Mouse (Mus musculus): ENCODE measurements around the gene Sema6b. TPM values are rescaled to one million over a fixed set of nuclear protein-coding genes. Genes with fewer than 3 reads are reported as not detected.

Gene Sema6b
- total RNA-seq (2023), result 1 to 10 TPM; 2.7 to 3.7 TPM

DNA sequence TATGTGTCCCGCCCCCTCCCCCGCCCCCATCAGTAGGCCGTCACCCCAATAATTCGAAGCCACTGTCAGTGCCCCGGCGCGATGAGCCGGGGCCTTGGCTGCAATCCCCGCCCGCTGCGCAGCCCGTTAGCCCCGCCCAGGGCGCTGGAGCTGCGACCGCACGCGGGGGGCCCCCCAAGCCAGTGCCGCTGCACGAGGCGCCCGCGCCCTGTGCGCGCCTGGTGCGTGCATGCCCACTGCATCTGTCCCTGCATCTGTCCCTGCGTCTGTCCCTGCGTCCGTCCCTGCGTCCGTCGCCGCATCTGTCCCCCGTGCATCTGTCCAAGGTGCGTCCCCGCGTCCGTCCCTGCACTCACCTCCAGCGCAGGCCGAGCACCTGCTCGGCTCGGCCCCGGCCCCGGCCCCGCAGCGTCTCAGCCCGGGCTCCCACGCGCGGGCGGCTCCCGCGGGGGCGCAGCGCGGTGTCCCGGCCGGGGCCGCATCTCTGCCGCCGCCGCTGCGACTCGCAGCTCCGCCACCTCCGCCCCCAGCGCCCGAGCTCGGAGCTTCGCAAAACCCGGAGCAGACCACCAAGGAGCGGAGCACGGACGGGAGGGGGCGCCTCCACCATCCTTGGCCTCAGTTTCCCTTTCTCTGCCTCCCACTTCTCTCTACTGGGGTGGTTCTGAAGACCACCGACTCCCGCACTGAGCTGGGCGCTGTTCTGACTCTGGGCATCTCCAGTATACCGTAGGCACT, at the start of gene Sema6b:
TSS of gene Sema6b (minus strand) at position 486 of the 738 bp plus-strand sequence.

DNA sequence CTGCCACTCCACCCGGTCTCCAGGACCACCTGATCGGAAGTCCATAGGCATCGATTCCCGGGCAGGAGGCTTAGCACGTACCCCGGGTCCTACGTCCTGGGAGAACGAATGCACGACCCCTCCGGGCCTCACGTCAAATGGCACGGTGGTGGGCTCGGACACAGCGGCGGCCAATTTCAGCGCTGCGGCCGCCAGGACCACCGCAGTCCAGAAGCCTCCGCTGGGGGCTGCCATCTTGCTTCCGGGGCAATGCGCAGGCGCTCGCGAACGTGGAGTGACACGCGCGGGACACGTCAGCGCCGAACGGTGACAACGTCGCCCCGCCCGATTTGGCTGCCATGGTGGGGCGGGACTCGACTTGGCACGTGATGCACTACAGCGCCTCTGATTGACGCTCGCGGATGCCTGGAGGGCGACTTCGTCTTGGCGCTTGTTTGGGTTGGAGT, 43.5 kb upstream of the Sema6b start, which contains the start of gene Mydgf:
TSS of gene Mydgf (minus strand) at position 263 of the 446 bp plus-strand sequence.

GRCm38 (mm10) chr17:56162231-56162774, 22.2 kb upstream of the Sema6b start, which contains the start of gene Tnfaip8l1:
Gene Tnfaip8l1, plus strand, starts transcription at chr17:56162477.

DNA sequence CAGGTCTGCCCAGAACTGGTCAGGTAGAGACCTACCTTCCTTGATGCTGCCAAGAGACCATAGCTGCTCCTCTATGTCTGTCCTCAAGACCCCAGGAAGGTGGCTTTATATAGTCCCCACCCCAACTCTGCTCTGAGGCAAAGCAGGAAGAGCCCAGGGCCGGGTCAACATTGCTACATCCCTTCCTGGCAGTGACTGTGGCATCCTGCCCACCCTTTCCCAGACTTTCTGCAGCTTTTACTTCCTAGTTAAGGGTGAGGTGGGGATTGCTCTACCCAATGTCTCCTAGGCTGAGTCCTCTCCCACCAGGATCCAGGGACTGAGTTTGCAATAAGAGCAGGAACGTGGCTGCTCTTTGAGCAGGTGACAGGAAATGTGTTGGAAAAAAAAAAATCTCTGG, 18.3 kb downstream of the Sema6b start, which contains the start of gene Lrg1:
TSS of gene Lrg1 (minus strand) at position 176 of the 400 bp plus-strand sequence.

GRCm38 (mm10) chr17:56117251-56117710, 22.9 kb downstream of the Sema6b start, which contains the start of gene Plin5:
Gene Plin5, minus strand, starts transcription at chr17:56117596.

DNA sequence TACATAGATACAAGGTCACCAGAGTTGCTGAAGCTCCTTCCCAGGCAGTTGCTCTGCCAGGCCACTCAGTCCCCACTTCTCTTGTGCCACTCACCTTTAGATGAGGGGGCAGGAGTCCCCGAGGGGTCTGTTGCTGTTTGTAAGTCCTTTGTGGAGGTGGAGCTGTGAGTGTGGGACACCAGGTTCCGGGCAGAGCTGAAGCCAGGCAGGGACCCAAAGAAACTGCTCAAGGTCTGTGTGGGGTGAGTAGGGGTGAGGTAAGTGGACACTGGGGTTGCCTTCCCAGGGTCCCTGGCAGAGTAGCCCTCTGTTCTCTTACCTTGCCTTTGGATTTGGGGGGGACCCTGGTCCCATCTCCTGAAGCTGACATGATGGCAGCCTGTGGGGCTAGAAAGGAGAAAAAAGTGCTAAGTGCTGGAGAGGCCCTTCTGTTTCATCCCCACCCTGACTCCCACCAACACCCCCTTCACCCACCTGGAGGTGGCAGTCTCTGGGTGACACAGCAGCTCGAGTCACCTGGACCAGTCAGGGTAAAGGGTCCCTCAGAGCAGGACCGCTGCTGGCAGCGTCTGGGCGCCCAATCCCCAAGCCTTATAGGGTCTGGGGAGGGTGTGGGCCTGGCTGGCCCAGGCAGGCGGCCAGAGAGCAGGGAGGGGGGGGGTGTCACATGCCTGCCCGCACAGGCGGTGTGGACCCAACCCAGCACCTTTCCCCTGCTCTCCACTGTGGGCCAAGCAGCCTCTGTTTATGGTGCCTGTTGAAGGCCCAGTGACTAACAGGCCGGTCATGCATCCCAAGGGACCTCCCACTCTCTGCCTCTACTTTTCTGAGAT, 30.7 kb downstream of the Sema6b start, which contains the start of gene Plin4:
TSS of gene Plin4 (minus strand) at position 585 of the 833 bp plus-strand sequence.

DNA sequence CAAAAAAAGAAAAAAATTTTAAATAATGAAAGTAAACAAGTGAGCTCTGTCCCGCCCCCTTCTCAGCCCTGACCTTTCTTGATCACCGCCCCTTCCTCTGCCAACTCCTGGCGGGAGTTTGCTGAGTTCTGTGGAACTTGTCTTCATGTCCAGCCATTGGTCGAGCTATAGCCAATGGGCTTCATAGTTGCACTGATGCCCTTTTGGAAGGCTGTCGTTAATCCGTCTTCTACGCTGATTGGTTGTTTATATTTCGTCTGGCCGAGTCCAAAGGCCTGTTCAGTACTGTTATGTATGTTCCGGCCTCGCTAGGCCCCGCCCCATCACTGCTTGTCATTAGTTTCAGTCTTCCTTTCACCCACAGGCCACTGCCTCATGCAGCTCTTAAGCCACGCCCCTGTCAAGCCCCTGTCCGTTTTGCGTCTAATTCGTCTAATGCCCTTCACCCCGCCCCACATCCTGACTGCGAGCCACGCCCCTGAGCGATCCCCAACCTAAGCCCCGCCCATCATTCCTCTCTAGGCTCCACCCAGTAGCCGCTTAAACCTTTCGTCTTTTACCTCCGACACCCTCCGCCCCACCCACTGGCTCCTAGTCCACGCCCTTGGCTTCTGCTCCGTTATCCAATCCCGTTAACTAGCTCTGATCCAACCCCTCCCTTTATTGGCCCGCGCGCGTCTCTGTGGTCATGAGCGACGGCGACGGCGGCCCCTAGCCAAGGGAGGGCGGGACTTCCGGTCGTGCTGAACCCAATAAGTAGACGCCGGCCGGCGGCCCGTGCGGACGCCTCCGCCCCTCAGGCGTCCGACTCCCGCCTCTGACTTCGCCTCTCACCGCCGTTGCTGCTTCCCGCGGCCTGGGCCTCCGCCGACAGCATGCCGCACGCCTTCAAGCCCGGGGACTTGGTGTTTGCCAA, 61.0 kb downstream of the Sema6b start, which contains the start of gene Hdgfl2:
TSS of gene Hdgfl2 (plus strand) at position 755 of the 916 bp plus-strand sequence.

DNA sequence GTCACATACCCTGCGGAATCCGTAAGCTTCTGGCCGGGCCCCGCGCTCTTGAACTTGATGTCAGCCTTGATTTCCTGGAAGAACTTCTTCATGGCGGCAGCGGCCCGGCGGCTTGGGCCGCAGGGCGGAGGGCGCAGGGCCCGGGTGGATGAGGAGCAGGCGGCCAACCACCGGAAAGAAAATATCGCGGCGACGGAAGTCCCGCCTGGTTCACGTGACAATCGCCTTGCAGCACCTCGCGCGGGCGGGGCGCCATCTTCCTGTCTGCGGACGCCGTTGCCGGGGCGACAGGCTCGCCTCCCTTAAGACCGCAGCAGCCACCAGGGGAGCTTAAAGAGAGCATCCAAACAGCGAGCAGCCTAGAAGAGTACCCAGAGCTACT, 65.3 kb downstream of the Sema6b start, which contains the start of gene Ubxn6:
TSS of gene Ubxn6 (minus strand) at position 202 of the 382 bp plus-strand sequence.

Other genes with a start within 250 kb of the Sema6b start
- gene Zfp959, start 248.2 kb downstream of the Sema6b start, total RNA-seq (2023), result 10 to 100 TPM in 1 of 2 experiments, 1 to 10 TPM in 1; 5.7 to 10.1 TPM
- 1 to 10 TPM; 3.8 to 4.3 TPM for gene Zfp119b, start 190.8 kb downstream of the Sema6b start, total RNA-seq (2023)
- gene Ebi3, start 187.7 kb downstream of the Sema6b start, total RNA-seq (2023), result 100 to 1,000 TPM; 104 to 106 TPM
- gene Yju2, start 181.2 kb downstream of the Sema6b start, total RNA-seq (2023), result 10 to 100 TPM; 23.3 to 30.4 TPM
- 1 to 10 TPM in 1 of 2 experiments, under 1 TPM in 1; 0.88 to 1.3 TPM for gene Shd, start 169.9 kb downstream of the Sema6b start, total RNA-seq (2023)
- gene Fsd1, start 153.8 kb downstream of the Sema6b start, total RNA-seq (2023), result not detected
- 1 to 10 TPM in 1 of 2 experiments, under 1 TPM in 1; 0.76 to 1.3 TPM for gene Stap2, start 134.8 kb downstream of the Sema6b start, total RNA-seq (2023)
- gene Mpnd, start 134.6 kb downstream of the Sema6b start, total RNA-seq (2023), result 10 to 100 TPM; 42.0 to 43.1 TPM
- gene Sh3gl1, start 103.7 kb downstream of the Sema6b start, total RNA-seq (2023), result 10 to 100 TPM; 50.9 to 57.1 TPM
- 1 to 10 TPM; 1.6 to 2.1 TPM for gene Chaf1a, start 99.9 kb downstream of the Sema6b start, total RNA-seq (2023)
- gene Ubxn6, start 65.3 kb downstream of the Sema6b start, total RNA-seq (2023), result 10 to 100 TPM; 41.1 to 44.6 TPM
- gene Hdgfl2, start 60.7 kb downstream of the Sema6b start, total RNA-seq (2023), result 10 to 100 TPM; 48.3 to 48.7 TPM
- gene Plin4, start 30.5 kb downstream of the Sema6b start, total RNA-seq (2023), result not detected
- not detected for gene Plin5, start 22.7 kb downstream of the Sema6b start, total RNA-seq (2023)
- gene Lrg1, start 18.3 kb downstream of the Sema6b start, total RNA-seq (2023), result 1 to 10 TPM in 1 of 2 experiments, not detected in 1; 3.7 TPM
- gene Tnfaip8l1, start 22.1 kb upstream of the Sema6b start, total RNA-seq (2023), result under 1 TPM; 0.33 to 0.39 TPM
- gene Mydgf, start 43.6 kb upstream of the Sema6b start, total RNA-seq (2023), result 10 to 100 TPM; 43.5 to 54.0 TPM
- 10 to 100 TPM; 38.8 to 43.3 TPM for gene Dpp9, start 78.6 kb upstream of the Sema6b start, total RNA-seq (2023)
- gene Fem1a, start 116.5 kb upstream of the Sema6b start, total RNA-seq (2023), result 10 to 100 TPM; 17.3 to 18.1 TPM
- 10 to 100 TPM; 25.5 to 30.4 TPM for gene Ticam1, start 136.4 kb upstream of the Sema6b start, total RNA-seq (2023)
- gene Plin3, start 152.5 kb upstream of the Sema6b start, total RNA-seq (2023), result 10 to 100 TPM; 24.0 to 26.1 TPM
- not detected for gene Arrdc5, start 159.9 kb upstream of the Sema6b start, total RNA-seq (2023)
- gene Uhrf1, start 163.0 kb upstream of the Sema6b start, total RNA-seq (2023), result 1 to 10 TPM; 1.5 to 2.3 TPM
- gene Kdm4b, start 185.7 kb upstream of the Sema6b start, total RNA-seq (2023), result 10 to 100 TPM; 30.1 to 31.2 TPM